Mouse (Mus musculus) limb, embryonic 11.5 days (tissue): ENCODE measurements around the gene Gm10260. TPM values are rescaled to one million over a fixed set of nuclear protein-coding genes. Genes with fewer than 3 reads are reported as not detected.

Source experiments
- ATAC-seq: fragments of 200-750 bp; cut with Nextera tagmentation; 2 replicates; pipeline ENCODE4 v1.8.0; 2017; ENCODE audit warnings: low read depth; ENCODE audit not compliant: insufficient number of reproducible peaks, low FRiP score, low TSS enrichment
- DNase-seq: peaks from one replicate; pipeline ENCODE4 v3.0.0-alpha.2; 2015; ENCODE audit warnings: low spot score
- H3K27ac ChIP-seq: fragments of 300-500 bp; sonication (generic); replicated peaks from 2 replicates; pipeline ENCODE4 v1.5.1; 2014; ENCODE audit warnings: low read depth, mild to moderate bottlenecking, low read length
- H3K27me3 ChIP-seq: fragments of 300-500 bp; sonication (generic); 2 replicates; pipeline ENCODE4 v1.6.1; 2014; ENCODE audit warnings: mild to moderate bottlenecking, low read length, mixed read lengths; ENCODE audit not compliant: control insufficient read depth, insufficient read depth
- H3K36me3 ChIP-seq: fragments of 300-500 bp; sonication (generic); 2 replicates; pipeline ENCODE4 v1.6.1; 2014; ENCODE audit warnings: mild to moderate bottlenecking, low read length, moderate library complexity, mixed read lengths; ENCODE audit not compliant: control insufficient read depth, insufficient read depth
- H3K4me1 ChIP-seq: fragments of 300-500 bp; sonication (generic); 2 replicates; pipeline ENCODE4 v1.6.1; 2014; ENCODE audit warnings: low read length, mixed read lengths; ENCODE audit not compliant: control insufficient read depth, insufficient read depth
- H3K4me2 ChIP-seq: fragments of 300-500 bp; sonication (generic); 2 replicates; pipeline ENCODE4 v1.6.1; 2014; ENCODE audit warnings: low read depth, mild to moderate bottlenecking, moderate library complexity; ENCODE audit not compliant: severe bottlenecking
- H3K4me3 ChIP-seq: fragments of 300-500 bp; sonication (generic); 2 replicates; pipeline ENCODE4 v1.5.1; 2014; ENCODE audit warnings: low read depth, low read length
- H3K9ac ChIP-seq: fragments of 300-500 bp; sonication (generic); 2 replicates; pipeline ENCODE4 v1.6.1; 2014; ENCODE audit warnings: mild to moderate bottlenecking, low read length
- H3K9me3 ChIP-seq: fragments of 300-500 bp; sonication (generic); 2 replicates; pipeline ENCODE4 v1.6.1; 2016; ENCODE audit warnings: low read length; ENCODE audit not compliant: control insufficient read depth
- WGBS: fragments of 180-500 bp; shearing (Covaris S2); extraction: QIAGEN DNeasy Blood & Tissue Kit; methylation state at CpG from one replicate; pipeline ENCODE4 v1.1.7; 2014; 5-methylcytosine and 5-hydroxymethylcytosine counted together
- polyA plus RNA-seq: library from polyadenylated mRNA; unstranded; fragments of >200 nt; fragmentation: Nextera tagmentation; extraction: Ambion mirVana; gene quantifications from 2 replicates; pipeline ENCODE4 v1.2.1, GENCODE M21; 2014

Gene Gm10260
- polyA plus RNA-seq, 1 experiment from 2014 or later, result 7.5 TPM

DNA sequence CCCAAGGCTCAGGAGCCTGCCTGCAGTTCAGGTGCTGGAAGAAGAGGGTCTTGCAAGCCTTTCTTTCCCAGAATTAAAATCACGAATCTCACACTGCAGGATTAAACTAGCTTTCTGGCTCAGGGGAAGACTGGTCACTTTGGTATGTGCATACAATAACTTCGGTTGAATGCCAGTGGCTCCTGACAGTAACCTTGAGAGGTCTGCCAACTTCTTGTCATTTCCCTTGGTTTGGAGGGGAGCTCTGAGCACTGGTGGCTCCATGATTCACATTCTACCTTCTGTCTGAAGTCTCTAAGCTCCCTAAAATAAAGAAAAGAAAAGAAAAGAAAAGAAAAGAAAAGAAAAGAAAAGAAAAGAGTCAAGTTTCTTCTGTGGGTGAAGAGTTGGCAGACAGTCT, 16.4 kb downstream of the Gm10260 start:
- Histone ChIP-seq H3K9me3 (no peaks in the 10 kb centered on the region), H3K4me1 (no peaks in the 10 kb centered on the region), H3K4me2 (no peak overlapping the region), H3K36me3 (no peaks in the 10 kb centered on the region), H3K27ac (no peak overlapping the region), H3K4me3 (no peak overlapping the region), H3K27me3 (no peaks in the 10 kb centered on the region), H3K9ac (no peak overlapping the region)
- no peak for ATAC-seq
- WGBS, result 69% methylated on average over 2 of the region's 2 CpGs
- no peak for DNase-seq

DNA sequence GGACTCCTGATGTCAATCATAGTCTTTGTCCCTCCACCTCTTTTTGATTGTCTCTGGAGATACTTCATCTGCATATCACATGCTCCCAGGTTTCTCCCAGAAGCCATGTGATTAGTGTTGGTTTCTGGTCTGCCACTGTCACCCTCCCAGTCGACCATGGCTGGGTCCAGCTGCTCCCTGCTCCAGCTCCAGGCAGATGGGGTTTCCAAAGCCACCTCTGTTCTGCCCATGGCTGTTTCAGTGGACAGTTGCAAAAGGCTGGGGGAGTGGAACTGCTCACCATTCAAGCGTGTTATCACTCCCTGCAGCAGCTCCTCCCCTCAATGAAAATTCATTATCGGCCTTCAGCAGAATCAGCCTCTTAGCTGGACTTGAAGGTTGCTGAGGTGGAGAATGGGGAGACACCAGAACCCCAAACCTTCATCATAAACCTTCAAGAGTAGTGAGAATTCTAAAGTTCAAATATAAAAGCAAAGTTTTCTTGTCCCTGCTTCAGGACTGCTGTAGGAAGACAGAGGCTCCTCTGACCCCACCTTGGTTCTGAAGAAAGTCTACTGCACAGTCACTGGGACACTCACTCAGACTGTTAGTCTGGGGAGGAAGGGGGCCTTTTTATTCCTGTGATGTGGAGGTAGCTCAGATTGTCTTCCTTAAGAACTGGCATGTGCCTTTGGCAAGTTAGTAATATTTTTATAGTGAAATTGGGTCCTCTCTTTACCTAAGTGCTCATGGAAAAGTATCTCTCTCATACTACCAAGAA, 17.0 kb downstream of the Gm10260 start:
- Histone ChIP-seq H3K4me2 (no peak overlapping the region), H3K27ac (no peak overlapping the region)
- ATAC-seq, result no peak

DNA sequence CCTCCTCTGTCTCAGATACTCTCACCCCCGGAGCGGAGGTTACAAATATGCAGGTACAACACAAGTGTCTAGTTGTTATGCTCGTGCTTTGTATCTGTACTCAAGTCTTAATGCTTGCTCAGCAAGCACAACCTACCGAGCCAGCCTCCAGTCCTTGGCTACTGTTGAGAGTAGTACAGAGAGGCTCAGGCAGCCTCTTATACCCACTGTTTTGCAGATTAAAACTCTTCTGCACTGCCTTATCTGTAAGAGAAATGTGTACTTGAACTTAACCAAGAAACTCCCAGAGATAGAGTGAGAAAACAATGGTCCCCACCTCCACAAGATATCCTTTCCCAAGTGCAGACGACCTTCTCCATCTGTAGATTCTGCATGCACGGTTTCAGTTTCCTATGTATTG, 24.5 kb downstream of the Gm10260 start:
- Histone ChIP-seq H3K9me3 (no peaks in the 10 kb centered on the region), H3K4me3 (no peak overlapping the region), H3K9ac (no peak overlapping the region), H3K27me3 (no peaks in the 10 kb centered on the region), H3K4me2 (no peak overlapping the region), H3K27ac (no peak overlapping the region), H3K36me3 (no peaks in the 10 kb centered on the region), H3K4me1 (no peaks in the 10 kb centered on the region)
- DNase-seq, result no peak
- ATAC-seq, result no peak
- 92% methylated on average over 6 of the region's 6 CpGs for WGBS

More for the DNA sequence above, 17.0 kb downstream of the Gm10260 start:
- WGBS, result 74% methylated on average over 3 of the region's 3 CpGs
- no peak for DNase-seq
- Histone ChIP-seq H3K4me1 (no peaks in the 10 kb centered on the region), H3K36me3 (no peaks in the 10 kb centered on the region), H3K27me3 (no peaks in the 10 kb centered on the region), H3K9me3 (no peaks in the 10 kb centered on the region), H3K9ac (no peak overlapping the region), H3K4me3 (no peak overlapping the region)

DNA sequence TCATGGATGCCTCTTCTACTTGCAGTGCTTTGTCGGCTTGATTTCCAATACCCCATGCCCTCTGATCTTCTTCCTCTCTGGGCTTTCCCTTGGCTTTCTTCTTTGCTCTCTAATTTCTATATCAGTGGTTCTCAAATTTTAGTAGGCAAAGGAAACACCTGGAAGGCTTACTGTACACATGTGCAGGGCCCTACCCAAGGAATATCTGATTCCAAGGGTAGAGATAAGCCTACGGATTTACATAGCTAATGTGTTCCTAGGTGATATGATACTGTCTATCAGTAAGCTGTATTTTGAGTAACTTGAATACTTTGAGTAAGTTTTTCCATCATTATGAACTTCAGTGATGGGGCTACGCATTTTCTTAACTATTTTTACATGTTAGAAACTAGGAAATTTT, 25.7 kb downstream of the Gm10260 start:
- Histone ChIP-seq H3K27ac (no peak overlapping the region), H3K9me3 (no peaks in the 10 kb centered on the region), H3K4me1 (no peaks in the 10 kb centered on the region), H3K27me3 (no peaks in the 10 kb centered on the region), H3K4me2 (no peak overlapping the region), H3K4me3 (no peak overlapping the region), H3K36me3 (no peaks in the 10 kb centered on the region), H3K9ac (no peak overlapping the region)
- no peak for DNase-seq
- no peak for ATAC-seq
- 90% methylated on average over 3 of the region's 3 CpGs for WGBS

DNA sequence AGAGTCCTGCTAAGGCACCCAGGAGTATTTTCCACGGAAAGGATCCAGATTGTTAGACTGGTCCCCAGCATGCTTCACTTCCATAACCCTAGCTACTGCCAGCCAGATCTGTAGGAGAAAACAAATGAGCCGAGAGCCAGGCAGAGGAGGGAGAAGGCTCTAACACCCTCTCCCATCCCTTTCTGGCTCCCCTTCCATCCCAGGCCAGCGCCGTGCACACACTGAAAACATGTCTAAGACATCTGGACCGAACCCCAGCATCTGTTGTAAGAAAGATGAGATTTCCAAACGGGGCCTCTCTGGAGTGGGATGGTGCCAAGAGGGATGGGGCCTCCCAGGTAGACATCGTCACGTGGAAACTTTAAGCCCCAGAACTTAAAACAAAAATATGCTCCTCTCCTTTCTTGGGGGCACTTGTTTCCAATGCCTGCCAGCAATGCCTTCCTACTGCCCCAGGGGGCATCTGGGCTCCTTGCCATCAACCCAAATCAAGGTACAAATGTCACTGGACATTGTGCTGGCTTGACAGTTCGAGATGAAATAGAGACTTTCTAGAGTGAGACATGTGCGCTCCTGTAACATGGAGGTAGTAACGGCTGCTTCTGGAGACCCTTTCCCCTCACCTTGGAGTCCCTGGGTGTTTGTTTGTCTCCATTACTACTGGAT, 35.1 kb downstream of the Gm10260 start:
- no peaks in the 10 kb centered on the region for H3K9me3 ChIP-seq
- DNase-seq (no peak), ATAC-seq (no peak)
- no peaks in the 10 kb centered on the region for H3K4me1 ChIP-seq
- H3K4me3 ChIP-seq, result no peak overlapping the region
- H3K27me3 ChIP-seq, result no peaks in the 10 kb centered on the region
- 83% methylated on average over 11 of the region's 11 CpGs for WGBS
- no peak overlapping the region for H3K9ac ChIP-seq
- no peaks in the 10 kb centered on the region for H3K36me3 ChIP-seq
- no peak overlapping the region for H3K27ac ChIP-seq
- H3K4me2 ChIP-seq, result no peak overlapping the region

DNA sequence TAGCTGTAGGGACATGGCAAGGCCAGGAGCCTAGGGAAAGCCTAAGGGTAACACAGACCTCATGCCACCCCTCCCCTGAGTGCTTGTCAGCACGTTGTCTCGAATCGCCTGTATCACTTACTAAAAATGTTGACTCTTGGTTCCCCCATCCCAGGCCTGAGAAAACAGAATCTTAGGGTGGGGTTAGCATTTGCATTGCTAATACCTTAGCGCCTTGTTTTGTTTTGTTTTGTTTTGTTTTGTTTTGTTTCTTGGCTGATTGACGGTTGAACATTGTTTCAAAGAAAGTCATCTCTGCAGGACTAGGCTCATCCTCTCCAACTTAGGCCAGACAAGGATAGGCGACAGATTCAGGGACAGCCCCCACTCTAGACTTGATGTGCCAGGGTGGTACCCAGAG, 35.9 kb downstream of the Gm10260 start:
- no peaks in the 10 kb centered on the region for H3K9me3 ChIP-seq
- H3K27ac ChIP-seq, result no peak overlapping the region
- no peak overlapping the region for H3K4me3 ChIP-seq
- no peaks in the 10 kb centered on the region for H3K4me1 ChIP-seq
- ATAC-seq (no peak), DNase-seq (no peak)
- 80% methylated on average over 6 of the region's 6 CpGs for WGBS
- H3K9ac ChIP-seq, result no peak overlapping the region
- no peaks in the 10 kb centered on the region for H3K27me3 ChIP-seq
- no peaks in the 10 kb centered on the region for H3K36me3 ChIP-seq
- no peak overlapping the region for H3K4me2 ChIP-seq

DNA sequence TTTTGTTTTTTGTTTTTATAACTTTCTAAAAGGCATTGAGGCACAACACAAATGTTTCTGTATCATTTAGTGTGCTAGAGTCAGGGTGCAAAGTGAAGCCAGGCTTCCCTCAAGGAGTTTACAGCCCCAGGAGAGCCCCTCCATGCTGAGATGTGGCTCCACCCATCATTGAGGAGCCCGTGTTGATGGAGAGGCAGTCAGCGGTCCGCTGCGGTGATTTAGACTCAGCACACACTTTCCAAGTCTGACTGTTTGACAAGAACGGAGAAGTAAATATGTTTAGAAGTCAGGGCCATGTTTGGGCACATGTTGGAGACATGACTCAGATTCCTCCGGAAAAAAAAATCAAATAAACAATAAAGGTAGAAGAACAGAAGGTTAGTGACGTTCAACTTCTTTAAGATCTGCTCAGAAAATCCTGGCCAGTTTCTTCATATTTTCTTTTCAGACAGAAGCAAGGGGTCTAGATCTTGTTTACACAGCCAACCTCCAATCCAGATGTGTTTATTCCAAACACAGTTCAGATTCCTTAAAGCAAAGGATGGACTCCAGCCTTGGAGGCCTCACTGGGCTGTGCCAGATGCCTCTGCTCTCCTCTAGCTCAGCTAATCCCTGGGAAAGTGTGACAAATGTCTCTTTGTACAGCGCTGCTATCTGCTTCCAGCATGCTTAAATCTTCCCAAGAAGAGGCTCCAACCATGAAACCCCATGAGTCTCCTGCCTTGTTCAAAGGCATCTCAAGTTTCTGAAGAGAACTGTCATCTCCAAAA, 47.7 kb downstream of the Gm10260 start:
- DNase-seq (no peak), ATAC-seq (no peak)
- Histone ChIP-seq H3K27me3 (no peaks in the 10 kb centered on the region), H3K4me1 (no peaks in the 10 kb centered on the region), H3K9ac (no peak overlapping the region), H3K27ac (no peak overlapping the region), H3K4me2 (no peak overlapping the region), H3K36me3 (no peaks in the 10 kb centered on the region), H3K9me3 (no peaks in the 10 kb centered on the region), H3K4me3 (no peak overlapping the region)
- 75% methylated on average over 8 of the region's 8 CpGs for WGBS

DNA sequence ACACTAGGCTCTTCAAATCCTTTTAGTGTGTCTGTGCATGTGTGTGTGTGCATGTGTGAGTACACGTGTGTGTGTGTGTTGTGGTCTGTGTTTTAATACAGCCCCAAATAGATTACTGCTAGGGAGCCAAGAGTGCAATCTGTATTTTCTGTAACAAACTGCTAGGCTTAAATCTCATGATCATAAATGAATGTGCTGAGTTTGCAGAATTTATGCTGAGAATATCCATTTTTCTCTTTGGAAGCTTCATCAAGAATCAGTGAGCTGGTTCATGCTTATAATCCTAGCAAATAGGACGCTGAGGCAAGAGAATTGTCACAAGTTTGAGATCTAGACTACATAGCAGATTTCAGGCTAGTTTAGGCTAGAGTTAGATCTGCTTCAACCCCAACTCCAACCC, 48.9 kb downstream of the Gm10260 start:
- ATAC-seq, result no peak
- Histone ChIP-seq H3K9me3 (no peaks in the 10 kb centered on the region), H3K27ac (no peak overlapping the region), H3K36me3 (no peaks in the 10 kb centered on the region), H3K4me2 (no peak overlapping the region), H3K4me1 (no peaks in the 10 kb centered on the region), H3K27me3 (no peaks in the 10 kb centered on the region), H3K4me3 (no peak overlapping the region), H3K9ac (no peak overlapping the region)
- DNase-seq, result no peak
- WGBS, result 93% methylated on average over 2 of the region's 2 CpGs
